Mouse (Mus musculus) gastrocnemius, postnatal 36 days (tissue): Measurements from ENCODE around the gene Serinc4. TPM values are rescaled to one million over a fixed set of nuclear protein-coding genes. Genes with fewer than 3 reads are reported as not detected.

Source experiments
- DNase-seq, 2 experiments: peaks; one replicate each; pipeline ENCODE4 v3.0.0; 2022
- intact Hi-C: fragments of 180-260 bp; cut with DNase I; formaldehyde crosslinking; loops from one replicate; pipeline ENCODE4 v1.15.1; 2025
- total RNA-seq, 2 experiments: library from RNA; stranded (reverse); gene quantifications; 2 replicates each; pipeline ENCODE4 v1.2.3; 2021

The Serinc4 gene
- total RNA-seq, 2 experiments from 2014 or later, result not detected

GRCm38 (mm10) chr2:121448739-121449535, 7.6 kb downstream of the Serinc4 start, which contains the start of gene Serf2:
Gene Serf2, plus strand, starts transcription at chr2:121449195.
- peak; percentile 98 to 100 for DNase-seq
- intact Hi-C loops, result loop anchor here (2.0 kb wide), 1 partner anchor 34 kb away; no protein-coding TSS in a partner anchor

GRCm38 (mm10) chr2:121448136-121448535, 8.4 kb downstream of the Serinc4 start:
- peak in 1 of 2 experiments; percentile 42 for DNase-seq
- intact Hi-C loops, result loop anchor here (2.0 kb wide), 1 partner anchor 33 kb away; no protein-coding TSS in a partner anchor

GRCm38 (mm10) chr2:121447006-121447405, 9.6 kb downstream of the Serinc4 start:
- intact Hi-C loops, result no loop called here
- no peak for DNase-seq

- DNase-seq, result no peak
- intact Hi-C loops, result no loop called here
Observed at GRCm38 (mm10) chr2:121446506-121446905, 10.1 kb downstream of the Serinc4 start.

GRCm38 (mm10) chr2:121445117-121445516, 11.5 kb downstream of the Serinc4 start:
- no peak for DNase-seq
- intact Hi-C loops, result no loop called here

- intact Hi-C loops, result no loop called here
- no peak for DNase-seq
Observed at GRCm38 (mm10) chr2:121444178-121444577, 12.4 kb downstream of the Serinc4 start, which contains the start of gene Ell3. Gene Ell3, minus strand, starts transcription at chr2:121444278.

GRCm38 (mm10) chr2:121443068-121443349, 13.6 kb downstream of the Serinc4 start:
- intact Hi-C loops, result no loop called here
- DNase-seq, result no peak

GRCm38 (mm10) chr2:121442259-121443067, 14.1 kb downstream of the Serinc4 start:
- intact Hi-C loops, result no loop called here
- DNase-seq, result peak in 1 of 2 experiments; percentile 49

GRCm38 (mm10) chr2:121441800-121442199, 14.8 kb downstream of the Serinc4 start:
- no peak for DNase-seq
- intact Hi-C loops, result no loop called here

- no peak for DNase-seq
- intact Hi-C loops, result no loop called here
Observed at GRCm38 (mm10) chr2:121440834-121441605, 15.6 kb downstream of the Serinc4 start.

GRCm38 (mm10) chr2:121439746-121440145, 16.8 kb downstream of the Serinc4 start:
- DNase-seq, result no peak
- intact Hi-C loops, result no loop called here

GRCm38 (mm10) chr2:121434854-121435253, 21.7 kb downstream of the Serinc4 start:
- no peak for DNase-seq
- intact Hi-C loops, result no loop called here

- intact Hi-C loops, result no loop called here
- no peak for DNase-seq
Observed at GRCm38 (mm10) chr2:121425890-121426289, 30.7 kb downstream of the Serinc4 start.

- intact Hi-C loops, result no loop called here
- DNase-seq, result no peak
Observed at GRCm38 (mm10) chr2:121423166-121423565, 33.4 kb downstream of the Serinc4 start.

GRCm38 (mm10) chr2:121418476-121418875, 38.1 kb downstream of the Serinc4 start:
- intact Hi-C loops, result no loop called here
- no peak for DNase-seq

GRCm38 (mm10) chr2:121416356-121416755, 40.2 kb downstream of the Serinc4 start:
- DNase-seq, result no peak
- intact Hi-C loops, result no loop called here

- DNase-seq, result no peak
- intact Hi-C loops, result loop anchor here (2.0 kb wide), 1 partner anchor 33 kb away; the partner anchor contains the start of gene Serf2
Observed at GRCm38 (mm10) chr2:121415591-121415990, 41.0 kb downstream of the Serinc4 start.

GRCm38 (mm10) chr2:121415103-121415502, 41.5 kb downstream of the Serinc4 start:
- no peak for DNase-seq

GRCm38 (mm10) chr2:121414139-121414685, 42.4 kb downstream of the Serinc4 start:
- no peak for DNase-seq
- intact Hi-C loops, result loop anchor here (2.0 kb wide), 1 partner anchor 35 kb away; the partner anchor contains the start of gene Serf2

More at GRCm38 (mm10) chr2:121415103-121415502, 41.5 kb downstream of the Serinc4 start:
- intact Hi-C loops, result loop anchor here (2.0 kb wide), 1 partner anchor 34 kb away; the partner anchor contains the start of gene Serf2
